Mouse (Mus musculus) lung, adult 2 months (tissue): ENCODE results near the gene Miga1.

Source experiments
- CTCF ChIP-seq: fragments of 200-500 bp; IDR thresholded peaks from 2 replicates; pipeline ENCODE4 v1.5.1; 2011; ENCODE audit warnings: mild to moderate bottlenecking, low read length, control low read depth; ENCODE audit not compliant: insufficient read depth
- POLR2A ChIP-seq: fragments of 200-500 bp; IDR thresholded peaks from 2 replicates; pipeline ENCODE4 v1.6.1; 2011; ENCODE audit warnings: low read depth, mild to moderate bottlenecking, control low read depth, low read length, borderline replicate concordance; ENCODE audit errors: extremely low read depth

- TF ChIP-seq POLR2A: no peak
- no peak for TF ChIP-seq CTCF
Observed at GRCm38 (mm10) chr3:152305080-152305479, 35.1 kb downstream of the Miga1 start.
